Mouse (Mus musculus): Measurements from ENCODE around the gene Slc4a1. TPM values are rescaled to one million over a fixed set of nuclear protein-coding genes. Genes with fewer than 3 reads are reported as not detected.

Gene Slc4a1
- polyA plus RNA-seq, 1 experiment from 2014 or later: 2.3 TPM

DNA sequence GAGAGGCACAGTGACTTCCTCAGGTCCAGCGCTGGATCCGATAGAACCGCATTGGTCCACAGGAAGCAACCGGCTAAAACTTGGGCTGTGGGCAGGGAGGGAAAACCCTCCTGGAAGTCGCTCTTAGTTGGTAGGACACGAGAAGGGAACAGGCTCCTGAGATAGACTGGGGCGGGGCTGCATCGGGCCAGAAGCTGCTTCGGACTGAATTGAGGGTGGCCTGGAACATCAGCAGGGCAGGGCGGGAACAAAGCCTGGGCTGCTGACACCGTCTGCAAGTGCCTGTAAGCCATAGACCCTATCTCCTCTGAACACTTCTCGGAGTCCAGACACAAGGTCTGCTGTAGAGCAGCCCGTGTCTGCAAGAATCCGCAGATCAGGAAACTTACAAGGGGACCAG lies 6.9 kb upstream of the Slc4a1 start:
- Histone ChIP-seq H3K4me3 (ENCODE audit: low read depth, low read length) (no peak overlapping the region), H3K9ac (ENCODE audit: low read depth, low read length) (no peak overlapping the region), H3K4me1 (ENCODE audit: control insufficient read depth, insufficient read depth, low read length) (peaks cover 8% of the 10 kb centered on the region; the same call in 1 of the 2 replicates), H3K27me3 (ENCODE audit: control insufficient read depth, insufficient read depth, low read depth, low read length) (no peaks in the 10 kb centered on the region), H3K9me3 (replicated peaks; ENCODE audit: control insufficient read depth, low read length, poor library complexity, severe bottlenecking) (no peaks in the 10 kb centered on the region), H3K4me2 (ENCODE audit: low read length) (no peak overlapping the region), H3K27ac (ENCODE audit: low read length) (no peak overlapping the region), H3K36me3 (ENCODE audit: control insufficient read depth, insufficient read depth, low read length) (no peaks in the 10 kb centered on the region)
- ATAC-seq: no peak
- 41% methylated on average over 14 of the region's 14 CpGs for WGBS

DNA sequence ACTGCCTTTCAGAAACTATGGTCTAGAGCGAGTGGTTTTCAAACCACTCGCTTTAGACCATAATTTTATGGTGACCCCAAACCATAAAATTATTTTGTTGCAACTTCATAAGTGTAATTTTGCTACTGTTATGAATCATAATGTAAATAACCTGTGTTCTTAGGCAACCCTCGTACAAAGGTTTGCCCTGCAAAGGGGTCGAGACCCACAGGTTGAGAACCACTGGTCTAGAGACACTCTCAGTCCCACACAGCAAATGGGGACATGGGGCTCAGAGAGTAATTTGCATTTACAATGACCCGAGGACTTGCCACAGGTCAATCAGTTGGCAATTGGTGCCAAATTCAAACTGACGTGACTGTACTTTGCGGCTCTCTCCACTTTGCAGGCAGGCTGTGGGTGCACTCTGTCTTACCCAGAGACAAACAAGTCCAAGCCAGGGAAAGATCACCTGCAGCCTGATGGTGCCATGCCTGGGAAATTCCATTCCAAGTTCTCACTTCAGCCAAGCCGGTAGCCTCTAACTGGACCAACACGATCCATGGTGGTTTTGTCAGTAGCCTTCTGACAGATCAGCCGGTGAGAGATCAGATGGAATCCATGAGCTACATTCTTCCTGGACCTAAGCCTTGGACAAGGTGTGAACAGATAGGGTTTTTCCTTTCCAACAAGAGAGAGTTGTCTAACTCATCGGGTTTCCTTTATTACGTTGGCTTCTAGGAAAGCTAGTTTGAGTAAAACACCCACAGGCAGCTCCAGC lies 6.1 kb upstream of the Slc4a1 start:
- ATAC-seq: no peak
- WGBS: 87% methylated on average over 12 of the region's 12 CpGs
- H3K4me3 ChIP-seq (ENCODE audit: low read depth, low read length): no peak overlapping the region

DNA sequence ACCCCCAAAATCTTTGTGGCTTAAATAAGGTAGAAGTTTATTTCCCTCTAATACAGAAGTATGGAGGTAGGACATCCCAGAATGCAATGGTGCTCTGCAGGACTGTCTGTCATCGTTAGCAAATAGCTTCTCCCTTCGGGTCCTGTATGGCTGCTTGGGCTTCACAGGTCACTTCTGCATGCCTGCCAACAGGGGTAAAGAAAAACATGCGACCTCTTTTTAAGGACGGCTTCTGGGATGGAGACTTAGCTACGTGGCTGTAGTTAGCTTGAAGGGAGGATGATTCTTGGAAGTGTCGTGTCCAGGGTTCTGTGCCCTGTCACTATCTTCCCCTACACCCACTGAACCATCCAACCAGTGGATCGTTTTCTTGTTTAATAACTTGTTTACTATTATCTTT lies 4.3 kb upstream of the Slc4a1 start:
- ATAC-seq: no peak
- no peak overlapping the region for H3K4me3 ChIP-seq (ENCODE audit: low read depth, low read length)
- H3K36me3 ChIP-seq (ENCODE audit: control insufficient read depth, insufficient read depth, low read length): no peaks in the 10 kb centered on the region
- H3K27me3 ChIP-seq (ENCODE audit: control insufficient read depth, insufficient read depth, low read depth, low read length): no peaks in the 10 kb centered on the region
- H3K9ac ChIP-seq (ENCODE audit: low read depth, low read length): no peak overlapping the region
- WGBS: 59% methylated on average over 7 of the region's 7 CpGs
- H3K4me1 ChIP-seq (ENCODE audit: control insufficient read depth, insufficient read depth, low read length): peaks cover under 1% of the 10 kb centered on the region; the same call in 1 of the 2 replicates
- H3K9me3 ChIP-seq (replicated peaks; ENCODE audit: control insufficient read depth, low read length, poor library complexity, severe bottlenecking): no peaks in the 10 kb centered on the region
- no peak overlapping the region for H3K27ac ChIP-seq (ENCODE audit: low read length)
- no peak overlapping the region for H3K4me2 ChIP-seq (ENCODE audit: low read length)

More for the DNA sequence above, 6.1 kb upstream of the Slc4a1 start:
- Histone ChIP-seq H3K4me1 (ENCODE audit: control insufficient read depth, insufficient read depth, low read length) (peaks cover 8% of the 10 kb centered on the region; the same call in 1 of the 2 replicates), H3K36me3 (ENCODE audit: control insufficient read depth, insufficient read depth, low read length) (no peaks in the 10 kb centered on the region), H3K4me2 (ENCODE audit: low read length) (no peak overlapping the region), H3K27me3 (ENCODE audit: control insufficient read depth, insufficient read depth, low read depth, low read length) (no peaks in the 10 kb centered on the region), H3K9me3 (replicated peaks; ENCODE audit: control insufficient read depth, low read length, poor library complexity, severe bottlenecking) (no peaks in the 10 kb centered on the region), H3K9ac (ENCODE audit: low read depth, low read length) (no peak overlapping the region), H3K27ac (ENCODE audit: low read length) (no peak overlapping the region)

DNA sequence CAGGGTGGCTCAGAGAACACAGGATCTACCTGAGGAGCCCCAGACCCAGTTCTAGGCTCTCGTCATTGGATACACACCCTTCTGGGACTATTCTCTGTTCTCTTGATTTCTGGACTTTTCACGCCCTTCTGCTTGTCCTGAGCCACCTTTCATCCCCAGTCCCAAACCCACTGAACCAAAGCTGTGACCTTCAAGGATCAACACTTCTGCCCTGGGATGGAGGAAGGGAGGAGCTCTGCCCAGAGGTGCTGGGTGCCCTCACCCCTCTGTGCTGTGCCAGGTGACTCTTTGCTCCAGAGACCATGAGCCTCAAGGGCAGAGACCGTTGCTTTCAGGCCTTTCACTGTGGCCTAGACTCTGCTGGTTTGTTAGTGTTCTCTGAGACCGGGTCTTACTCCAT lies 3.3 kb upstream of the Slc4a1 start:
- no peak overlapping the region for H3K27ac ChIP-seq (ENCODE audit: low read length)
- no peak for ATAC-seq
- WGBS: 79% methylated on average over 4 of the region's 4 CpGs
- no peaks in the 10 kb centered on the region for H3K27me3 ChIP-seq (ENCODE audit: control insufficient read depth, insufficient read depth, low read depth, low read length)
- no peaks in the 10 kb centered on the region for H3K36me3 ChIP-seq (ENCODE audit: control insufficient read depth, insufficient read depth, low read length)
- no peaks in the 10 kb centered on the region for H3K4me1 ChIP-seq (ENCODE audit: control insufficient read depth, insufficient read depth, low read length)
- H3K4me2 ChIP-seq (ENCODE audit: low read length): no peak overlapping the region
- H3K9me3 ChIP-seq (replicated peaks; ENCODE audit: control insufficient read depth, low read length, poor library complexity, severe bottlenecking): no peaks in the 10 kb centered on the region
- H3K4me3 ChIP-seq (ENCODE audit: low read depth, low read length): no peak overlapping the region
- no peak overlapping the region for H3K9ac ChIP-seq (ENCODE audit: low read depth, low read length)

DNA sequence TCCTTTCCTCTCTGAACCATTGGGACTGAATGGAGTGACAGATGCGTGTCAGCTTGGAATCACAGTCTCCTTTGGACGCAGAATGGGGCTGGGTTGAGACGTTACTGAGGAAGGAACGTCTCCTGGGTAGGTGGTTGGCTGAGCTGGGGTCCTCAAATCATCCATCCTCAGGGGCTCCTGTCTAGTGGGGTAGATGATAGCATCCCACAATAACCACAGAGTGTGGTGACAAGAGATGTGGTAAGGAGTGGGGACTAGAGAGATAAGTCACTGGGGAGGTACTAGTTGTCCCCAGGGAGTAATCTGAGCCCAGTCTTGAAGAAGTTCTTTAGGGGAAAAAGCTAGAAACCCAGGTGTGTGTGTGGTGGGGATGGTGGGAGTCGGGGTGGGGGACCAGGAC lies 2.3 kb upstream of the Slc4a1 start:
- no peak for ATAC-seq
- H3K4me2 ChIP-seq (ENCODE audit: low read length): no peak overlapping the region
- H3K9ac ChIP-seq (ENCODE audit: low read depth, low read length): no peak overlapping the region
- no peaks in the 10 kb centered on the region for H3K4me1 ChIP-seq (ENCODE audit: control insufficient read depth, insufficient read depth, low read length)
- H3K4me3 ChIP-seq (ENCODE audit: low read depth, low read length): no peak overlapping the region
- no peaks in the 10 kb centered on the region for H3K9me3 ChIP-seq (replicated peaks; ENCODE audit: control insufficient read depth, low read length, poor library complexity, severe bottlenecking)
- no peaks in the 10 kb centered on the region for H3K36me3 ChIP-seq (ENCODE audit: control insufficient read depth, insufficient read depth, low read length)
- no peaks in the 10 kb centered on the region for H3K27me3 ChIP-seq (ENCODE audit: control insufficient read depth, insufficient read depth, low read depth, low read length)
- H3K27ac ChIP-seq (ENCODE audit: low read length): no peak overlapping the region
- 83% methylated on average over 5 of the region's 5 CpGs for WGBS

DNA sequence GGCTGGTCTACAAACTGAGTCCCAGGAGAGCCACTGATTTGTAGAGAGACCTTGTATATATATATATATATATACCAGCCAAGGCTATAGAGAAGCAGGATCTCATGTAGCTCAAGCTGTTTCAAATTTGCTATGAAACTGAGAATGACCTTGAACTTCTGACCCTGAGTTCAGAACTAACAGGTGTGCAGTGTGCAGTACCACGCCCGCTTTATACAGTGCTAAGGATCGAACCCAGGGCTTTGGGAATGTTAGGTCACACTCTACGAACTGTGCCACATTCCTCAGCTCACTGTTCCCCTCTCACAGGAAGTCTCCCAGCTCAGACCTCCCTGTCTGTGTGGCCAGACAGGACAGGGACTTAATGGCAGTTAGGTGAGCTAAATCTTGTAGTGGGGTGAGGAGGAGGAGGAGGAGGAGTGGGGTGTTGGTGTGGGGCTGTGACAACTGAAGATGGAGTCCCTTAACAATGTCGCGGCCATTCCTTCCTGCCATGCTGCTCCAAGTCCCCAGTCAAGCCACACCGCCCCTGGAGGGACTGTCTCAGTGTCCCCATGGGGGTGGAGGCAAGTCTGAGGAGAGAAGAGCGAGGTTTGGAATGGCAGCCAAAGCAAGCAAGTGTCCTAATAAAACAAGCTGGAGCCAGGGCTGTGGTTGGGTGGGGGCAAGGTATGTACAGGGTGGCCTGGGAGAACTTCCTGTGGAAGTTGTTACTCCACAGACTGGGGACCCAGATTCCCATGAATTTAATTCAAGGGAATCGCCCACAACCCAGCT lies 1.7 kb upstream of the Slc4a1 start:
- Histone ChIP-seq H3K36me3 (ENCODE audit: control insufficient read depth, insufficient read depth, low read length) (no peaks in the 10 kb centered on the region), H3K9ac (ENCODE audit: low read depth, low read length) (no peak overlapping the region), H3K4me1 (ENCODE audit: control insufficient read depth, insufficient read depth, low read length) (no peaks in the 10 kb centered on the region), H3K27ac (ENCODE audit: low read length) (no peak overlapping the region), H3K4me3 (ENCODE audit: low read depth, low read length) (no peak overlapping the region), H3K4me2 (ENCODE audit: low read length) (no peak overlapping the region), H3K27me3 (ENCODE audit: control insufficient read depth, insufficient read depth, low read depth, low read length) (no peaks in the 10 kb centered on the region), H3K9me3 (replicated peaks; ENCODE audit: control insufficient read depth, low read length, poor library complexity, severe bottlenecking) (no peaks in the 10 kb centered on the region)
- ATAC-seq: no peak
- WGBS: 87% methylated on average over 9 of the region's 9 CpGs

DNA sequence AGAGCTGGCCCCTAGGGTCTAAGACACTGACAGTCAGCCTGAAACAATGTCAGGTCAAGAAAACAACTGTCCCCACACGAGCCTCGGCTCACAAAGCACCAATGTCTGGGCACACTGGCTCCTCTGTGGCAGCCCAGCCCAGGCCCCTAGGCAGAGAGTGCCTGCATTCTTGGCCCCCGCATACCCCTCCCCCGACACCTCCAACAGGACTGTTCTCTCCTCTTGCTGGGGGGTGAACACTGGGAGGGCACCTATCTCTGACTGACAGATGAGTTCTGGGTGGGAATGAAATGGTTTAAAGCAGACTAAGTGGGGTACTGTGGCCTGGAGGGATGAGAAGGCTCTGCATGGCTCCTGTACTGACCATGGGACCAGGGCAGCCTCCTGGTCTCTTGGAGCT lies 304 bp downstream of the Slc4a1 start:
- WGBS: 64% methylated on average over 4 of the region's 4 CpGs
- H3K9me3 ChIP-seq (replicated peaks; ENCODE audit: control insufficient read depth, low read length, poor library complexity, severe bottlenecking): no peaks in the 10 kb centered on the region

DNA sequence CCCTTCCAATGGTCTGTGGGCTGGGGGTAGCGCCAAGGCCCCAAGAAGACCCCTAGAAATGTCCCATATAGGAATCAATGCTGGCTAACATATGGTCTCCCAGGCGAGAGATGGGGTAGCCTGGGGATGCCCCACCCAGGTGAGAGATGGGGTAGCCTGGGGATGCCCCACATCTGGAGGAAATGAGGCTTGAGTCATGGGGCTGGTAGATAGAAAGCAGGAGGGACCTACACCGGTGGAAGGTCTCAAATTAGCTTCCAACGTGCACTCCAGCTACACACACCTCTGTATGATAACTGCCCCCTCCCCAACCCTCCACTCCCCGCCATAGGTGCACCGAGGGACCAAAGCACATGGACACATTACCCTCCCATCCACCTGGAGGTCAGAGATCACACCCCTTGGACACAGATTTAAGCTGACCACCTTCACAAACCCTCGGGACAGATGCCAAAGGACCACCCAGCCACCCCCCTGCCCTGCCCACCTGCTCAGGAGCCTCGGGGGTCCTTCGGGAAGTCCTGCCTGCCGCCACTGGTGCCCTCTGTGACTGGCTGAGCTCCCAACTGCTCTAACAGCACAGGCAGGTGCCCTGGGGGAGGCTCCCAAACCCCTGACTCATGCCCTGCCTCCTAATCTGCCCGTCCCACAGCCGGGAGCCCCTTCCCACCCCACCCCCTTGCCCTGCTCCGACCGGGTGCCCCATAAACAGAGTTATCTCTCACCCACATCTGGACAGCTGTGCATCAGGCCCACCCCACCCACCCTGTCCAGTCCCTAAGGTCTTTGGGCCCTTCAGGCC lies 1.2 kb downstream of the Slc4a1 start:
- H3K4me2 ChIP-seq (ENCODE audit: low read length): no peak overlapping the region
- no peak overlapping the region for H3K9ac ChIP-seq (ENCODE audit: low read depth, low read length)
- no peaks in the 10 kb centered on the region for H3K9me3 ChIP-seq (replicated peaks; ENCODE audit: control insufficient read depth, low read length, poor library complexity, severe bottlenecking)
- 74% methylated on average over 14 of the region's 14 CpGs for WGBS
- no peak for ATAC-seq
- H3K27me3 ChIP-seq (ENCODE audit: control insufficient read depth, insufficient read depth, low read depth, low read length): no peaks in the 10 kb centered on the region
- H3K4me3 ChIP-seq (ENCODE audit: low read depth, low read length): no peak overlapping the region
- H3K27ac ChIP-seq (ENCODE audit: low read length): no peak overlapping the region
- no peaks in the 10 kb centered on the region for H3K4me1 ChIP-seq (ENCODE audit: control insufficient read depth, insufficient read depth, low read length)
- H3K36me3 ChIP-seq (ENCODE audit: control insufficient read depth, insufficient read depth, low read length): no peaks in the 10 kb centered on the region

More for the DNA sequence above, 304 bp downstream of the Slc4a1 start:
- H3K27me3 ChIP-seq (ENCODE audit: control insufficient read depth, insufficient read depth, low read depth, low read length): no peaks in the 10 kb centered on the region
- ATAC-seq: no peak
- no peak overlapping the region for H3K4me3 ChIP-seq (ENCODE audit: low read depth, low read length)
- no peaks in the 10 kb centered on the region for H3K36me3 ChIP-seq (ENCODE audit: control insufficient read depth, insufficient read depth, low read length)
- H3K4me2 ChIP-seq (ENCODE audit: low read length): no peak overlapping the region
- H3K4me1 ChIP-seq (ENCODE audit: control insufficient read depth, insufficient read depth, low read length): no peaks in the 10 kb centered on the region
- no peak overlapping the region for H3K9ac ChIP-seq (ENCODE audit: low read depth, low read length)
- H3K27ac ChIP-seq (ENCODE audit: low read length): no peak overlapping the region
